In the genomic region with DNA sequence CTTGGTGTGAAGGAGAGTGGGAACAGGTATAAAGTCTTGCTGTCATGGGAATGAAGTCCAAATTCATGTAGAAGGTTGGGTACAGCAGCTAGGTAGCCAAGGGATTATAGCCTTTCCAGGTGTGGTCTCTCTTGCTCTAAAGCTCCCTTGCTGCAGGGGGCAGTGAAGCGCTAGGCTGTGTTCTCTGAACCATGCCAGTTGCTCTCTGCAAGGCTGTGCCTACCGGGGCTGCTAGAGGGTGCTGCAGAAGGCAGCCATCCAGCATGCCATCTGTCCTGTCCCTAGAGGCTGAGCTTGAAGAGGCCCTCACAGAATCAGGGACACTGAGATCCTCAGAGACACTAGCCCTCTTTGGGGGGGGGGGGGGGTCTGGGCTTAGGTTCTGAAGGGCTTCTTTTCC, we compare ENCODE assay signal across 10 mouse cellular contexts. TPM values are rescaled to one million over a fixed set of nuclear protein-coding genes. Genes with fewer than 3 reads are reported as not detected.
A peak's percentile ranks its signal among the peaks of the same experiment; 100 is the strongest.
DNase-seq lines count a peak whose midpoint lies in the region; ATAC-seq and TF ChIP-seq lines count a peak whose summit lies in the region.
"Had no signal": no experiment of that assay in that cellular context is flagged by ENCODE, and none has a peak within 500 bp of the region (broad histone marks: within the 10 kb centered on the region; RNA-seq: fewer than 3 reads in every experiment).

No protein-coding gene starts in this region.

- H3K27me3 ChIP-seq in heart, adult 2 months (ENCODE audit: control insufficient read depth, insufficient read depth, low read length), result no peaks in the 10 kb centered on the region; the same call in 1 of the 2 replicates
- H3K27me3 ChIP-seq: embryonic facial prominence, embryonic 13.5 days had no signal

- TF ChIP-seq EP300 in heart, adult 2 months (IDR thresholded peaks at IDR 0.05; ENCODE audit: insufficient read depth, low read depth, low read length), result no peak

- H3K4me3 ChIP-seq in heart, adult 2 months, result no peak overlapping the region
- H3K4me3 ChIP-seq: embryonic facial prominence, embryonic 13.5 days had no signal

- ATAC-seq in activated CD4-positive, CD25-positive, alpha-beta regulatory T cell, adult 4 months, result no peak

- no peaks in the 10 kb centered on the region for H3K4me1 ChIP-seq in heart, adult 2 months (ENCODE audit: control insufficient read depth, insufficient read depth, low read length)
- H3K4me1 ChIP-seq: embryonic facial prominence, embryonic 13.5 days had no signal

- peak; percentile 25; the same call in 1 of the 2 replicates for TF ChIP-seq CTCF in heart, adult 2 months (IDR thresholded peaks at IDR 0.05)

- WGBS in heart, adult 2 months, result 31% methylated on average over 2 of the region's 2 CpGs

- no peak for DNase-seq in heart, adult 2 months
- no peak for DNase-seq in heart, adult 18-20 months
- peak; percentile 69 for DNase-seq in urinary bladder, postnatal 14 days (ENCODE audit: low spot score)
- DNase-seq in urinary bladder, adult 2 months (ENCODE audit: low spot score), result no peak
- peak; percentile 11 to 14 for DNase-seq in layer of hippocampus, adult 8-10 months (ENCODE audit: low spot score in 2 of 2)
- peak; percentile 26 for DNase-seq in urinary bladder, postnatal 25 days (ENCODE audit: low spot score)
- DNase-seq in heart, adult 9 months (ENCODE audit: low spot score in 2 of 2), result no peak

- no peaks in the 10 kb centered on the region for H3K79me2 ChIP-seq in heart, adult 2 months (replicated peaks; ENCODE audit: control insufficient read depth, insufficient read depth, low read length)

- H3K9ac ChIP-seq in heart, adult 2 months (ENCODE audit: low read depth, low read length), result no peak overlapping the region
- H3K9ac ChIP-seq: embryonic facial prominence, embryonic 13.5 days had no signal

- intact Hi-C loops in heart, adult 2 months (cut with DNase I), result no loop called here

- H3K36me3 ChIP-seq in heart, adult 2 months (ENCODE audit: control insufficient read depth, insufficient read depth, low read length), result no peaks in the 10 kb centered on the region
- H3K36me3 ChIP-seq: embryonic facial prominence, embryonic 13.5 days; G1E had no signal

- H3K27ac ChIP-seq in heart, adult 2 months, result no peak overlapping the region
- H3K27ac ChIP-seq: embryonic facial prominence, embryonic 13.5 days had no signal

- TF ChIP-seq POLR2A in heart, adult 2 months (IDR thresholded peaks at IDR 0.05; ENCODE audit: insufficient read depth, low read depth, low read length), result no peak

RNA-seq across cellular contexts. Expression of gene Shank2, which starts 50.6 kb away (rescaled TPM):
- total RNA-seq in heart, adult 2 months (2021), result under 1 TPM; 0.31 to 0.41 TPM
- polyA plus RNA-seq in heart, adult 2 months (2012; rRNA removed), result 0.15 and 0.55 TPM in 2 replicates
- under 1 TPM; 0.20 to 0.41 TPM for total RNA-seq in heart, adult 18-20 months (2021)
- 5.4 and 6.9 TPM in 2 replicates for polyA plus RNA-seq in urinary bladder, adult 2 months (2012; rRNA removed)
- 100 to 1,000 TPM; 100 to 137 (median 119) TPM for total RNA-seq in layer of hippocampus, adult 8-10 months (2022)
- polyA plus RNA-seq in activated CD4-positive, CD25-positive, alpha-beta regulatory T cell, adult 4 months (2017; shearing (Covaris generic)), result under 1 TPM in 1 of 2 experiments, not detected in 1; 0.11 TPM
- polyA plus RNA-seq: G1E had no signal

Comparison
In these comparisons a context has a peak if more than half of its experiments do, and no peak if none do; other contexts are left out.
1. DNase-seq: peak in urinary bladder, postnatal 14 days (single experiment), layer of hippocampus, adult 8-10 months (2 of 2) and urinary bladder, postnatal 25 days (single experiment); none in heart, adult 2 months (0 of 2), heart, adult 18-20 months (0 of 2), urinary bladder, adult 2 months (single experiment) and heart, adult 9 months (0 of 2).
2. RNA of gene Shank2, which starts 50.6 kb away (total RNA-seq): 100 to 137 TPM in layer of hippocampus, adult 8-10 months; 0.20 to 0.41 TPM in heart, adult 18-20 months and 0.31 to 0.41 TPM in heart, adult 2 months; every median in the first group is over 10 times any median in the second.